Mouse (Mus musculus): Measurements from ENCODE around the gene Esyt2.

DNA sequence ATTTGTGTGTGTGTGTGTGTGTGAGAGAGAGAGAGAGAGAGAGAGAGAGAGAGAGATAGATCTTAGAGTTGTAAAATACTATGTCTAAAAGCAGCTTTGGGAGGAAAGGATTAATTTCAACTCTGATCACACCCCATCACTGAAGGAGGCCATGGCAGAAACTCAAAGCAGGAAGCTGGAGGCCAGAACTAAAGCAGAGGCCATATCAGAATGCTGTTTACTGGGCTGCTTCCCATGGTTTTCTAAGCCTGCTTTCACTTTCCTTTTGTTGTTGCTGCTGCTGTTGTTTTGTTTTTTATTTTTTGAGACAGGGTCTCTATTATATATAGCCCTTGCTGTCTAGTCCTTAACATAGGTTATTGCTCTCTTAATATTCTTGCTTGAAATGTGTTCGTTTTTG lies 135.5 kb downstream of the Esyt2 start:
- no peak for TF ChIP-seq GATA1 (IDR thresholded peaks at IDR 0.05; ENCODE audit: low read length)
- no peak for TF ChIP-seq TAL1 (IDR thresholded peaks at IDR 0.05; ENCODE audit: low read length)
